Mouse (Mus musculus) olfactory bulb, adult 2 months (tissue): Measurements from ENCODE around the gene Ptprk.

ENCODE experiments used
- CTCF ChIP-seq: fragments of 200-500 bp; IDR thresholded peaks from 2 replicates; pipeline ENCODE4 v1.5.1; 2012; ENCODE audit warnings: low read depth, mild to moderate bottlenecking, low read length, moderate library complexity; ENCODE audit not compliant: insufficient read depth
- POLR2A ChIP-seq: fragments of 200-500 bp; IDR thresholded peaks from 2 replicates; pipeline ENCODE4 v1.6.1; 2012; ENCODE audit warnings: mild to moderate bottlenecking, low read depth, low read length, moderate library complexity; ENCODE audit not compliant: insufficient read depth

- TF ChIP-seq CTCF (no peak), POLR2A (no peak)
Observed at GRCm38 (mm10) chr10:28224376-28224775, 149.8 kb downstream of the Ptprk start.
